Mouse (Mus musculus): ENCODE measurements around the gene Fermt3.

- TF ChIP-seq EP300 (optimal IDR thresholded peaks at IDR 0.05) (no peak), CTCF (IDR thresholded peaks at IDR 0.05; ENCODE audit: low read depth) (peak; percentile 57)
Observed at GRCm38 (mm10) chr19:6975537-6976521, 43.4 kb downstream of the Fermt3 start, which contains the start of gene Plcb3.

Data from stomach, postnatal 0 days (tissue).